Mouse (Mus musculus) cortical plate, adult 2 months (tissue): Measurements from ENCODE around the gene Dkk2.

Source experiments
- CTCF ChIP-seq: fragments of 200-500 bp; IDR thresholded peaks from 2 replicates; pipeline ENCODE4 v1.5.1; 2011; ENCODE audit warnings: mild to moderate bottlenecking, control low read depth, low read length; ENCODE audit not compliant: insufficient read depth; ENCODE audit errors: extremely low read depth
- POLR2A ChIP-seq: fragments of 200-500 bp; IDR thresholded peaks from 2 replicates; pipeline ENCODE4 v1.6.1; 2011; ENCODE audit warnings: mild to moderate bottlenecking, low read length, control low read depth; ENCODE audit not compliant: insufficient read depth; ENCODE audit errors: extremely low read depth

- TF ChIP-seq CTCF (no peak), POLR2A (no peak)
Measured at GRCm38 (mm10) chr3:132037670-132038069, 47.4 kb upstream of the Dkk2 start.
